Mouse (Mus musculus) hindbrain, embryonic 10.5 days (tissue): ENCODE measurements around the gene Leng9. TPM values are rescaled to one million over a fixed set of nuclear protein-coding genes. Genes with fewer than 3 reads are reported as not detected.

Experiments
- DNase-seq: peaks from one replicate; pipeline ENCODE4 v3.0.0-alpha.2; 2017; ENCODE audit warnings: low spot score
- H3K27ac ChIP-seq: fragments of 300-500 bp; sonication (generic); 2 replicates; pipeline ENCODE4 v1.5.1; 2016; ENCODE audit warnings: mild to moderate bottlenecking, moderate library complexity
- H3K27me3 ChIP-seq: fragments of 300-500 bp; sonication (generic); 2 replicates; pipeline ENCODE4 v1.6.1; 2016; ENCODE audit warnings: mild to moderate bottlenecking; ENCODE audit not compliant: poor library complexity, insufficient read depth, severe bottlenecking
- H3K36me3 ChIP-seq: fragments of 300-500 bp; sonication (generic); 2 replicates; pipeline ENCODE4 v1.6.1; 2016; ENCODE audit warnings: mild to moderate bottlenecking, moderate library complexity
- H3K4me1 ChIP-seq: fragments of 300-500 bp; sonication (generic); replicated peaks from 2 replicates; pipeline ENCODE4 v1.6.1; 2016; ENCODE audit warnings: mild to moderate bottlenecking
- H3K4me3 ChIP-seq: fragments of 300-500 bp; sonication (generic); 2 replicates; pipeline ENCODE4 v1.5.1; 2016; ENCODE audit warnings: mild to moderate bottlenecking, moderate library complexity
- H3K9me3 ChIP-seq: fragments of 300-500 bp; sonication (generic); 2 replicates; pipeline ENCODE4 v1.6.1; 2016; ENCODE audit warnings: mild to moderate bottlenecking, moderate library complexity
- WGBS: fragments of 180-500 bp; shearing (Covaris S2); methylation state at CpG from one replicate; pipeline ENCODE4 v1.1.7; 2016; 5-methylcytosine and 5-hydroxymethylcytosine counted together
- polyA plus RNA-seq: library from polyadenylated mRNA; unstranded; fragments of >200 nt; fragmentation: Nextera tagmentation; extraction: Ambion mirVana; gene quantifications from 2 replicates; pipeline ENCODE4 v1.2.1, GENCODE M21; 2016

The Leng9 gene
- polyA plus RNA-seq, 1 experiment from 2014 or later, result 2.5 TPM

DNA sequence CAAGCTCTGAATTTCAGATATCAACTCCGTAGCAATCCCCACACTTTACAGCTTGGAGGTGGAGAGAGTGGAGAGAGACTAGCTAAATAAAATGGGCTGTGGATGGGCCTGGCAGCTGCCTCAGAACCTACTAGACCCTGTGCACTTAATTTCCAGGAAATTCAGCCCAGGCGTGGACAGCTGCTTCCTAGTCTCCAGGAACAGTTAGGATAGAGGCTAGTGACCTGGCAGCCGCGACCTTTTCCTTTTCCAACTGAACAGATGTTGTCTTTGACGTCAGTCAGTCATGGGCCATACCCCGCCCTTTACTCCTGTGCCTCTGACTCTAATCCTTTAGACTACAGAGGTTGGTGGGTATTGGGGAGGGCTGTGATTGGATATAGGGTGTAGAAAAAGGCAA, 21.3 kb downstream of the Leng9 start:
- no peaks in the 10 kb centered on the region for H3K27me3 ChIP-seq
- no peak overlapping the region for H3K4me3 ChIP-seq
- no peak for DNase-seq
- H3K9me3 ChIP-seq, result 0 out of 2 replicates have a peak, but pooled peaks cover 3% of the 10 kb centered on the region
- peaks cover 79% of the 10 kb centered on the region for H3K36me3 ChIP-seq
- no peak overlapping the region for H3K27ac ChIP-seq
- H3K4me1 ChIP-seq, result peaks cover 25% of the 10 kb centered on the region
- WGBS, result 67% methylated on average over 6 of the region's 6 CpGs

DNA sequence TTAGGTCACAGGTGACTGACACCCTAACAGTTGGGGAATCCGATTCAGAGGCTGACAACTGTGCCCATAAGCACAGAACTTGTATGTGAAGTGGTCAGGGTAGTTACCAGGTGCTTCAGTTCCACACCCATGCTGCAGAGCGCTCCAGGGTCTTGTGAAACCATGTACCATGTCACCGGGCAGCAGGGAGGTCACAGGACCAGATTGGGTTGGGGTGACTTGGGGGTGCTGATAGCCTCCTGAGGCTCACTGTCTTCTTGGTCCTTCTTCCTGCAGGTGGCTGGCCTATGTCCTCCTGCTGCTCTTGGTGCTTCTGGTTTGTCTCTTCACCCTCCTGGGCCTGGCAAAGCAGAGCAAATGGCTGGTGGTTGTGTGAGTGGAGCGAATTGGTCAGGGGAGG, 22.3 kb downstream of the Leng9 start:
- DNase-seq, result no peak
- 83% methylated on average over 4 of the region's 4 CpGs for WGBS
- Histone ChIP-seq H3K27me3 (no peaks in the 10 kb centered on the region), H3K9me3 (0 out of 2 replicates have a peak, but pooled peaks cover 3% of the 10 kb centered on the region), H3K4me3 (no peak overlapping the region), H3K36me3 (peaks cover 70% of the 10 kb centered on the region), H3K27ac (no peak overlapping the region), H3K4me1 (peaks cover 35% of the 10 kb centered on the region)

DNA sequence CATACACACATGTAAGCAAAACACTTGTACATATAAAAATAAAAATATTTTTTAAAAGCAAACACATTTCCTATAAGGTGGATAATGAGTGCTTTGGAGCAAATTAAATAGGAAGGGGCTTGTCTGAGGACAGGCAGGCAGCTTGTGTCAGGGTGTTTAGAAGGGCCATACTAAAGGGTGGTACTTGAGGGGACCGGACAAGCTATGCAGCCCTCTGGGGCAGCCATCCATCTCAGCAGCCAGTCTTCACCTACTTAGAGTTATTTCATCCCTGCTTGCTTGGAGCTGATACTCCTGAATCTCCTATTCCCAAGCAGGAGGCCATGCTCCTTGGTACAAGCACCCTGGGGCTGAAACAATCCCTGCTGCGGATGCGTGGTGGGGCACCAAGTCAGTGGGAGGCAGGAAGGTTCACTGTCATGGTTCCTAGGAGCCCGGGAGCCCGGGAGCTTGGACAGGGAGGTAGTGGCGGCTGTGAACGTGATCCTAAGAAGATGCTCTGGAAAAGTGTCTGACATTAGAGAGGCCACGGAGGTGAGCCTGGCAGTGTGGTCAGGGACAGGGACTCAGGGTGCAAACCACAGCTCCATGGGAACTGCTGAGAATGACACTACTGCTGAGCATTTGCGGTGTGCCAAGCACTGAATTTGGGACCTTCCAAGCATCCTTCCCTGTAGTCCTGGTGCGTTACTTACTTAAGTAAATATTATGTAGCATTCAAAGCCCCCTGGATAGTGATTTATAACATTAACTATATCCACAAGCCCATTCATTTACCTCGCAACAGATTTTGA, 23.0 kb downstream of the Leng9 start:
- Histone ChIP-seq H3K4me1 (peaks cover 42% of the 10 kb centered on the region), H3K9me3 (0 out of 2 replicates have a peak, but pooled peaks cover 3% of the 10 kb centered on the region), H3K27ac (no peak overlapping the region), H3K27me3 (peaks cover 4% of the 10 kb centered on the region; the same call in 1 of the 2 replicates), H3K4me3 (no peak overlapping the region), H3K36me3 (peaks cover 62% of the 10 kb centered on the region)
- WGBS, result 90% methylated on average over 11 of the region's 11 CpGs
- DNase-seq, result no peak

DNA sequence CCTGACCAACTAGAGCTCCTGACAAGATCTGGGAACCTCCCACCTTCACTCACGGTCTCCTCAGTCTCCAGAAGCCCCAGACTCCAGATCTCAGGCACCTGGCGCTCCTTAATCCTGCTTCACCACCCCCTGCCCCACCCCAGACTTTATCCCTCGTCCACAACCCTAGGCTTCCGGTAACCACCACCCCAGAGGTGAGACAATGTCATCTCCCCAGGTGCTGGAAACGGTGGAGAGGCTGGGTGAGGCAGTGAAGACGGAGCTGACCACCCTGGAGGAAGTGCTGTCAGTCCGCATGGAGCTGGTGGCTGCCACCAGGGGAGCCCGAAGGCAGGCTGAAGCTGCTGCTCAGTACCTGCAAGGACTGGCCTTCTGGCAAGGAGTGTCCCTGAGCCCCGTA, 24.9 kb downstream of the Leng9 start:
- Histone ChIP-seq H3K27ac (peak overlapping the region; percentile 89), H3K36me3 (peaks cover 49% of the 10 kb centered on the region), H3K27me3 (peaks cover 8% of the 10 kb centered on the region; the same call in 1 of the 2 replicates), H3K4me3 (peak overlapping the region; percentile 68; the same call in 1 of the 2 replicates), H3K4me1 (peaks cover 55% of the 10 kb centered on the region), H3K9me3 (0 out of 2 replicates have a peak, but pooled peaks cover 3% of the 10 kb centered on the region)
- 31% methylated on average over 9 of the region's 9 CpGs for WGBS
- DNase-seq, result no peak

DNA sequence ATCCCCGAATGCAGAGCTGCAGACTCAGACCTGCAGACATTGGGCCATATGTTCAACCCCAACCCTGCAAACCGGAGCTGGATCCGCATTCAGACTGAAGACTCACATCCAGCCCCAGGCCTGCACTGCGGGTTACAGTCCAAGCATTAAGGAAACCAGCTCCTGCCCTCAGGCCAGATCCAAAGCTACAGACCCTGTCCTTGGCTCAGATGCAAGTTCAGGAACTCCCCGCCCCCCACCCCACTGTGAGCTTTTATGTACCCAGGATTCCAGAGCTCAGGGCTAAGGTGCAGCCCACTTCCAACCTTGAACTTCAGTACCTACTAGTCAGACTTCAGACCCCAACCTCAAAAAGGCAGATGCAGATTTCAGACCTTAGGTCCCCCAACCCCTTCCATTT, 25.3 kb downstream of the Leng9 start:
- Histone ChIP-seq H3K36me3 (peaks cover 46% of the 10 kb centered on the region), H3K27me3 (peaks cover 11% of the 10 kb centered on the region; the same call in 1 of the 2 replicates), H3K4me1 (peaks cover 60% of the 10 kb centered on the region), H3K4me3 (peak overlapping the region; percentile 68), H3K27ac (peak overlapping the region; percentile 89), H3K9me3 (0 out of 2 replicates have a peak, but pooled peaks cover 3% of the 10 kb centered on the region)
- DNase-seq, result no peak
- 12% methylated on average over 5 of the region's 5 CpGs for whole genome bisulfite sequencing

DNA sequence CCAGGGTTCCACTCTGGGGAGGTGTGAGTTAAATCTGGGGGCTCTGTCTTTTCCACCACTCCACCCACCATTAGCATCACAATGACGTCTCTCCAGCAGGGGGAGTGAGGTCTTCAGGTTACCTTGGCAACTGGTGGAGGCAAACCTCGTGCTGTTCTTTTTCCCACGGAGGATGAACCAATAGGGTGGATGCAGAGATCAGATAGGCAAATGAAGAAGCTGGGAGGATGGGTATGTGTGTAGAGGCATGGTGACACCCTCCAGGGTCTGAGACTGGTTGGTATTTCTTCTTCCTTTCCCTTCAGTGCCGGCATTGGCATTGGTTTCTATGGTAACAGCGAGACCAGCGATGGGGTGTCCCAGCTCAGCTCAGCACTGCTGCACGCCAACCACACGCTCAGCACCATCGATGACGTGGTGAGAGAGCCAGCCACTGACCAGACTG, 25.8 kb downstream of the Leng9 start:
- peak overlapping the region; percentile 89 for H3K27ac ChIP-seq
- H3K4me1 ChIP-seq, result peaks cover 65% of the 10 kb centered on the region
- H3K4me3 ChIP-seq, result peak overlapping the region; percentile 68
- peak; percentile 80 for DNase-seq
- 0 out of 2 replicates have a peak, but pooled peaks cover 3% of the 10 kb centered on the region for H3K9me3 ChIP-seq
- under 1% methylated on average over 10 of the region's 10 CpGs for WGBS
- peaks cover 41% of the 10 kb centered on the region for H3K36me3 ChIP-seq
- peaks cover 15% of the 10 kb centered on the region; the same call in 1 of the 2 replicates for H3K27me3 ChIP-seq

DNA sequence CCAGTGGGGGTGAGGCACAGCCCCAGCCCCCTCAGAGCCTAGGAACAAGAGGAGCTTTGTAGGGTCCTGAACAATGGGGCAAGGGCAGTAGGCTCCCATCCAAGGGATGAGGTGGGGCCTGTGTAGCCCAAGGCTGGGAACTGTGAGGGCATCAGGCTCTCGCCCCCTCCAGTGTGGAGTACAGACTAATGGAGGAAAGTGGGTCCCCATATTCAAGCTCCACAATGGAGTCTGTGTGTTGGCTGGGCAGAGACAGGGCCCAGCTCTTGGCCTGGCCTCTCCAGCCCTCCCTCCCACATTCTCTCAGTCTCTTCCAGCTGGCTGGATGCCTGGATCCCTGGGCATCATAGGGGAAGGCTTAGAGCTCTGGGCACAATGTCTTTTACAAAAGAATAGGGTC, 26.4 kb downstream of the Leng9 start:
- H3K4me3 ChIP-seq, result peak overlapping the region; percentile 68
- peaks cover 35% of the 10 kb centered on the region for H3K36me3 ChIP-seq
- peak overlapping the region; percentile 89 for H3K27ac ChIP-seq
- DNase-seq, result peak; percentile 55
- peaks cover 69% of the 10 kb centered on the region for H3K4me1 ChIP-seq
- peaks cover 16% of the 10 kb centered on the region; the same call in 1 of the 2 replicates for H3K27me3 ChIP-seq
- 0 out of 2 replicates have a peak, but pooled peaks cover 3% of the 10 kb centered on the region for H3K9me3 ChIP-seq
- 16% methylated on average over 1 of the region's 1 CpGs for WGBS

DNA sequence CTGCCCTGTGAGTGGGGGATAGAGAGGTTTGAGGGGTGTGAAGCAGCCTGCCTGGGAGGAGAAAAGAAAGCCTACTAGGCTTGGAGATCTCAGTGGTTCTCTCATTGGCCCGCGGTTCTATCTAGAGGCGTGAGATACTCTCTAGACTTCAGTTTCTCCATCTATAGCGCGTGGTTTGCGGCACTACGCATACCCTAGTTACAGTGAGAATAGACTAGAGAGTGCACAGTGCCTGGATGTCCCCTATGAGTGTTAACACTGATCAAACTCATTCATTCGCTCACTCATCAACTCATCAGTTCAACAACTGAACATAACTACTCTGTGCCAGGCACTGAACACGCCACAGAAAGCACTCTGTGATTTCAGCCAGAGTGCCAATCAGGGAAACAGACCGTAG, 27.4 kb downstream of the Leng9 start:
- H3K27ac ChIP-seq, result peak overlapping the region; percentile 89
- H3K4me3 ChIP-seq, result peak overlapping the region; percentile 68
- 0 out of 2 replicates have a peak, but pooled peaks cover 3% of the 10 kb centered on the region for H3K9me3 ChIP-seq
- peaks cover 16% of the 10 kb centered on the region; the same call in 1 of the 2 replicates for H3K27me3 ChIP-seq
- peaks cover 69% of the 10 kb centered on the region for H3K4me1 ChIP-seq
- DNase-seq, result no peak
- peaks cover 26% of the 10 kb centered on the region for H3K36me3 ChIP-seq
- WGBS, result 83% methylated on average over 10 of the region's 10 CpGs

DNA sequence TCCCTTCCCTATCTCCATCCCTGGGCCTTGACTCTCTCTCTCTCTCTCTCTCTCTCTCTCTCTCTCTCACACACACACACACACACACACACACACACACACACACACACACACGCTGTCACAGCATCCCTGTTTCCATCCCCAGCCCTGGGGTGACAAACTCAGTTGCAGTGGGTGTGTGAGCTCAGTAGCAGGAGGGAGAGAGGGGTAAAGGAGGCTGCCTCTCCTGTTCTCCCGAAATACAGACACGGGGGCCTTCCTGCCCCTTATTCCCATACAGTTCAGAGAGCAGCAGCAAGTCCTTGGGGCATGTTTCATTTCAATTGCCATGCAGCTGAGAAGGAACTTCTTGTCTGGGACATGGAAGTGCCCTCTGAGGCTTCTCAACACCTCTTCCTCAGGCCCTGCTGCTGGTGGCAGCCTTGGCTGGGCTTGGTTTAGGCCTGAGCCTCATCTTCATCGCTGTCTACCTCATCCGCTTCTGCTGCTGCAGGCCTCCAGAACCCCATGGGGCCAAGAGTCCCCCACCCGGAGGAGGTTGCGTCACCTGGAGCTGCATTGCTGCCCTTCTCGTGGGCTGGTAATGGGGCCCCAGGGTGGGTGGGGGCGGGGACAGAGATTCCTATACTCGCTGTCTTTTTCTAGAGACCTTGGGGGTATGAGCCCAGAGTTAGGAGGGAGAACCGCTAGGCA, 28.0 kb downstream of the Leng9 start:
- H3K4me1 ChIP-seq, result peaks cover 69% of the 10 kb centered on the region

DNA sequence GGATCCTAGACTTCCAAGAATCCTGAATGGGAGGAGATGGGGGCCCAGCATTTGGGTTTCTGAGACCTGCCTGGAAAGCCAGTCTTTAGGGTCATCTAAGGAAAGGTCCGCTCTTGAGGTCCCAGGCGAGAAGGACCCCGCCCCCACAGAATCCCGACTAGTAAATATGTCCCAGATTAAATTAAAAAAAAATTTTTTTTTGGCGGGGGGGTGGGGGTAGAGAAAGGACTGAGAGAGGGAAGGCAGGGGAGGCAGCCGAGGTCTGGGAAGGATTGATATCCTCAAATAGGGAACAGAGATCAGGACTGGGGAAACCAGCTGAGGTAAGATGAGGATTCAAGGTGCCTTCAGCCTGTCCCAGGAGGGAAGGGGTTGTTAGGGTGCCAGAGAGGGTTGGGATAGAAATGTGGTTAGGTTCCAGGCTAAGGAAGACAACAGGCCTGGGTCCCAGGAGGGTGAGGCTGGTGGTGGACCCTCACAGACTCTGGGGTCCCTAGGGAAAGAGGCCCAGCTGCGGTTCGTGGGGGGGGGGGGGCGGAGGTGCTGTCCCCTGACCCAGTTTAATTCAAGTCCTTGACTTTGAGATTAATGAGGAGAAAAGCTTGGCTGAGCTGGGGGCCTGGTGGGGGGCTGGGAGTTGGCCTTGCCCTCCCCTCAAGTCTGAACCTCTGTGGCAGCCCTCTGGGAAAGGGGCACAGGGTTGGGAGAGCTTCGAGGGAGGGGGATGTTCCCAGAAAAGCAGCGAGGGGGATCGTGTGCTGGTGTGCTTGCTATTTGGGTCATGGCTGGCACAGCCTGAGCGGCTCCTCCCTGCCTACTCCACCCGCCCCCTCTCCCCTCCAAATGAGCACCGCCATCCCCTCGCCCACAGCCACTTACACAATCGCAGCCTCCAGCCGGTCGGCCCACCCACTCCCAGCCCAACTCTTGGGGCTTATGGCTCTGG, 29.9 kb downstream of the Leng9 start:
- Histone ChIP-seq H3K4me1 (peaks cover 63% of the 10 kb centered on the region), H3K27ac (peak overlapping the region; percentile 89), H3K4me3 (peak overlapping the region; percentile 68), H3K27me3 (peaks cover 16% of the 10 kb centered on the region; the same call in 1 of the 2 replicates), H3K36me3 (peaks cover 1% of the 10 kb centered on the region; the same call in 1 of the 2 replicates), H3K9me3 (no peaks in the 10 kb centered on the region)
- DNase-seq, result no peak
- 13% methylated on average over 18 of the region's 19 CpGs for WGBS

More for the DNA sequence above, 28.0 kb downstream of the Leng9 start:
- DNase-seq, result no peak
- Histone ChIP-seq H3K9me3 (0 out of 2 replicates have a peak, but pooled peaks cover 3% of the 10 kb centered on the region), H3K27ac (peak overlapping the region; percentile 89), H3K4me3 (peak overlapping the region; percentile 68), H3K27me3 (peaks cover 16% of the 10 kb centered on the region; the same call in 1 of the 2 replicates), H3K36me3 (peaks cover 21% of the 10 kb centered on the region)
- WGBS, result 51% methylated on average over 11 of the region's 11 CpGs

DNA sequence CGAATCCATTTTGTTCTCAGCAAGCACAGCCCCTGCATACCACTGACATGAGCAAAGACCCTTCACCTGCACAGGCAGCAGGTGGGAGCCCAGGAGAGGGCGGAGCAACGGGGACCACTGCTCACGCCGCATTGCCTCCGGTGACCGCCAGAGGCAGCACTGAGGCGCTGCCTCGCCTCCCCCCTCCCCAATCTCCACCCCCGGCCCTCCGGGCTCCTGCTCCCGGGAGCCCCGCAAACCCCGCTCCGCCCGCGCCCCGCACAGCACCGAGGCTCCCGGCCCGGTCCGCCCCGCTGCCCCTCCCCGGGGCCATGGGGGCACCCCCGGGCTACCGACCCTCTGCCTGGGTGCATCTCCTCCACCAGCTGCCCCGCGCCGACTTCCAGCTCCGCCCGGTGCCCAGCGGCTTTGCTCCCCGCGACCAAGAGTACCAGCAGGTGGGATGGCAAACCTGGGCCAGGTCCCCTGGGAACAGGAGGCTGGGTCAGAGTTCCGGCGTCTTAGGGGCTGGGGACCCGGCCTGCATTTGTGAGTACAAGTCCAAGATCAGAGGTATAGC, 30.8 kb downstream of the Leng9 start, which contains the start of gene Ttyh1:
Ttyh1 (plus strand) TSS at position 65 of the 559 bp plus-strand sequence.
- Histone ChIP-seq H3K4me1 (peaks cover 55% of the 10 kb centered on the region), H3K27ac (peak within 1 kb of the TSS; percentile 89), H3K27me3 (peaks cover 16% of the 10 kb centered on the region; the same call in 1 of the 2 replicates), H3K36me3 (no peaks in the 10 kb centered on the region), H3K4me3 (peak within 1 kb of the TSS; percentile 68), H3K9me3 (no peaks in the 10 kb centered on the region)
- DNase-seq, result peak; percentile 62
- under 1% methylated on average over 36 of the region's 37 CpGs for WGBS
